Mouse (Mus musculus) MEL (cell line): ENCODE data around the gene Timm22. TPM values are rescaled to one million over a fixed set of nuclear protein-coding genes. Genes with fewer than 3 reads are reported as not detected.

Experiments used
- DNase-seq: peaks from one replicate; pipeline ENCODE4 v3.0.0; 2011; ENCODE audit warnings: low read depth, low spot score
- H3K27ac ChIP-seq: 2 replicates; pipeline ENCODE4 v1.5.1; 2012; ENCODE audit warnings: low read depth, mild to moderate bottlenecking, control low read depth, low read length, moderate library complexity; ENCODE audit not compliant: control insufficient read depth
- H3K27me3 ChIP-seq, 2 experiments: fragments of 150-350 bp in 1 of 2; sonication (generic) in 1 of 2; 2 replicates each; pipeline ENCODE4 v1.6.1; 2012; ENCODE audit warnings: low read length in 2 of 2, mild to moderate bottlenecking in 2 of 2, improper control_type of control experiment in 1 of 2, moderate library complexity in 1 of 2; ENCODE audit not compliant: insufficient read depth in 2 of 2, control insufficient read depth in 1 of 2
- H3K36me3 ChIP-seq, 2 experiments: 2 replicates each; pipeline ENCODE4 v1.6.1; 2012 to 2014; ENCODE audit warnings: low read length in 2 of 2, improper control_type of control experiment in 1 of 2, inconsistent platforms in 1 of 2, mild to moderate bottlenecking in 1 of 2; ENCODE audit not compliant: insufficient read depth in 2 of 2, control insufficient read depth in 1 of 2
- H3K4me1 ChIP-seq, 2 experiments: fragments of 150-350 bp in 1 of 2; sonication (generic) in 1 of 2; 2 replicates each; pipeline ENCODE4 v1.6.1; 2012; ENCODE audit warnings: low read length in 2 of 2, improper control_type of control experiment in 1 of 2, mild to moderate bottlenecking in 1 of 2; ENCODE audit not compliant: insufficient read depth in 2 of 2, control insufficient read depth in 1 of 2
- H3K4me3 ChIP-seq, 2 experiments: fragments of 150-350 bp in 1 of 2; sonication (generic) in 1 of 2; 2 replicates each; pipeline ENCODE4 v1.5.1; 2012; ENCODE audit warnings: low read depth in 2 of 2, low read length in 2 of 2, mild to moderate bottlenecking in 2 of 2, moderate library complexity in 2 of 2, control low read depth in 1 of 2, improper control_type of control experiment in 1 of 2; ENCODE audit not compliant: control insufficient read depth in 1 of 2, insufficient read depth in 1 of 2
- H3K79me2 ChIP-seq: 2 replicates; pipeline ENCODE4 v1.6.1; 2012; ENCODE audit warnings: mild to moderate bottlenecking, low read length, moderate library complexity; ENCODE audit not compliant: control insufficient read depth, poor library complexity, insufficient read depth
- H3K9ac ChIP-seq: 2 replicates; pipeline ENCODE4 v1.6.1; 2012; ENCODE audit warnings: low read depth, mild to moderate bottlenecking, control low read depth, low read length, moderate library complexity; ENCODE audit not compliant: control insufficient read depth, poor library complexity, severe bottlenecking
- H3K9me3 ChIP-seq: fragments of 150-350 bp; sonication (generic); replicated peaks from 2 replicates; pipeline ENCODE4 v1.6.1; 2012; ENCODE audit warnings: mild to moderate bottlenecking, low read length, improper control_type of control experiment, moderate library complexity; ENCODE audit not compliant: insufficient read depth
- CHD2 ChIP-seq: IDR thresholded peaks from 2 replicates; pipeline ENCODE4 v1.6.1; 2011; ENCODE audit warnings: low read length, improper control_type of control experiment
- CTCF ChIP-seq, 3 experiments: IDR thresholded peaks in 2 of 3; conservative IDR thresholded peaks in 1 of 3; 2 replicates each; pipeline ENCODE4 v1.5.1; 2011 to 2012; ENCODE audit warnings: low read length in 3 of 3, low read depth in 2 of 3, mild to moderate bottlenecking in 2 of 3, improper control_type of control experiment in 1 of 3, inconsistent platforms in 1 of 3, mixed read lengths in 1 of 3, moderate library complexity in 1 of 3; ENCODE audit not compliant: control insufficient read depth in 1 of 3, insufficient read depth in 1 of 3, poor library complexity in 1 of 3, severe bottlenecking in 1 of 3
- E2F4 ChIP-seq: IDR thresholded peaks from 2 replicates; pipeline ENCODE4 v1.6.1; 2011; ENCODE audit warnings: low read depth, low read length, improper control_type of control experiment, borderline replicate concordance
- ELF1 ChIP-seq: IDR thresholded peaks from 2 replicates; pipeline ENCODE4 v1.6.1; 2014; ENCODE audit warnings: low read depth, mild to moderate bottlenecking, inconsistent platforms, low read length, improper control_type of control experiment, moderate library complexity
- EP300 ChIP-seq, 2 experiments: IDR thresholded peaks; 2 replicates each; pipeline ENCODE4 v1.6.1; 2011; ENCODE audit warnings: improper control_type of control experiment in 2 of 2, low read length in 2 of 2, low read depth in 1 of 2, mild to moderate bottlenecking in 1 of 2
- ETS1 ChIP-seq: IDR thresholded peaks from 2 replicates; pipeline ENCODE4 v1.6.1; 2012; ENCODE audit warnings: low read depth, mild to moderate bottlenecking, inconsistent platforms, low read length, improper control_type of control experiment, moderate library complexity
- GABPA ChIP-seq: IDR thresholded peaks from 2 replicates; pipeline ENCODE4 v1.6.1; 2012; ENCODE audit warnings: low read depth, mild to moderate bottlenecking, inconsistent platforms, low read length, improper control_type of control experiment, moderate library complexity
- GATA1 ChIP-seq: IDR thresholded peaks from 2 replicates; pipeline ENCODE4 v1.6.1; 2011; ENCODE audit warnings: low read depth, low read length, improper control_type of control experiment
- JUND ChIP-seq: IDR thresholded peaks from 2 replicates; pipeline ENCODE4 v1.6.1; 2011; ENCODE audit warnings: low read depth, mild to moderate bottlenecking, improper control_type of control experiment, low read length
- KAT2A ChIP-seq: conservative IDR thresholded peaks from 2 replicates; pipeline ENCODE4 v1.6.1; 2012; ENCODE audit warnings: low read depth, low read length, improper control_type of control experiment, inconsistent platforms
- MAZ ChIP-seq: IDR thresholded peaks from 2 replicates; pipeline ENCODE4 v1.6.1; 2012; ENCODE audit warnings: low read depth, mild to moderate bottlenecking, inconsistent platforms, low read length, improper control_type of control experiment
- MEF2A ChIP-seq: IDR thresholded peaks from 2 replicates; pipeline ENCODE4 v1.6.1; 2014; ENCODE audit warnings: low read depth, mild to moderate bottlenecking, inconsistent platforms, low read length, improper control_type of control experiment; ENCODE audit not compliant: poor library complexity, insufficient replicate concordance, severe bottlenecking; ENCODE audit errors: extremely low read depth
- MXI1 ChIP-seq: IDR thresholded peaks from 2 replicates; pipeline ENCODE4 v1.6.1; 2011; ENCODE audit warnings: mild to moderate bottlenecking, low read depth, low read length, improper control_type of control experiment
- MYB ChIP-seq: IDR thresholded peaks from 2 replicates; pipeline ENCODE4 v1.6.1; 2011; ENCODE audit warnings: mild to moderate bottlenecking, low read depth, low read length, improper control_type of control experiment
- MYC ChIP-seq: IDR thresholded peaks from 2 replicates; pipeline ENCODE4 v1.6.1; 2011; ENCODE audit warnings: low read depth, mild to moderate bottlenecking, low read length, improper control_type of control experiment, moderate library complexity
- NELFE ChIP-seq: IDR thresholded peaks from 2 replicates; pipeline ENCODE4 v1.6.1; 2011; ENCODE audit warnings: low read depth, low read length, improper control_type of control experiment
- POLR2A ChIP-seq, 2 experiments: IDR thresholded peaks; 2 replicates each; pipeline ENCODE4 v1.6.1; 2011 to 2012; ENCODE audit warnings: low read length in 2 of 2, mild to moderate bottlenecking in 2 of 2, control low read depth in 1 of 2, improper control_type of control experiment in 1 of 2, low read depth in 1 of 2, moderate library complexity in 1 of 2; ENCODE audit not compliant: control insufficient read depth in 1 of 2, insufficient read depth in 1 of 2, poor library complexity in 1 of 2
- POLR2AphosphoS2 ChIP-seq: IDR thresholded peaks from 2 replicates; pipeline ENCODE4 v1.6.1; 2011; ENCODE audit warnings: low read length, improper control_type of control experiment
- POLR2AphosphoS5 ChIP-seq: IDR thresholded peaks from 2 replicates; pipeline ENCODE4 v1.6.1; 2012; ENCODE audit warnings: low read depth, borderline replicate concordance, mild to moderate bottlenecking, inconsistent platforms, low read length, moderate library complexity, mixed read lengths
- RAD21 ChIP-seq: IDR thresholded peaks from 2 replicates; pipeline ENCODE4 v1.6.1; 2011; ENCODE audit warnings: mild to moderate bottlenecking, low read depth, low read length, improper control_type of control experiment
- RCOR1 ChIP-seq: IDR thresholded peaks from 2 replicates; pipeline ENCODE4 v1.6.1; 2012; ENCODE audit warnings: low read depth, mild to moderate bottlenecking, inconsistent platforms, low read length, improper control_type of control experiment
- TCF12 ChIP-seq: IDR thresholded peaks from 2 replicates; pipeline ENCODE4 v1.6.1; 2014; ENCODE audit warnings: low read depth, mild to moderate bottlenecking, inconsistent platforms, low read length, improper control_type of control experiment, moderate library complexity
- UBTF ChIP-seq: IDR thresholded peaks from 2 replicates; pipeline ENCODE4 v1.6.1; 2012; ENCODE audit warnings: low read depth, mild to moderate bottlenecking, inconsistent platforms, low read length, improper control_type of control experiment, moderate library complexity, borderline replicate concordance; ENCODE audit not compliant: insufficient read depth
- USF1 ChIP-seq: IDR thresholded peaks from 2 replicates; pipeline ENCODE4 v1.6.1; 2014; ENCODE audit warnings: low read depth, mild to moderate bottlenecking, inconsistent platforms, low read length, improper control_type of control experiment, moderate library complexity
- USF2 ChIP-seq, 2 experiments: IDR thresholded peaks; 2 replicates each; pipeline ENCODE4 v1.6.1; 2011 to 2012; ENCODE audit warnings: improper control_type of control experiment in 2 of 2, low read length in 2 of 2, borderline replicate concordance in 1 of 2, inconsistent platforms in 1 of 2, low read depth in 1 of 2, mild to moderate bottlenecking in 1 of 2; ENCODE audit not compliant: insufficient read depth in 1 of 2
- ZC3H11A ChIP-seq: IDR thresholded peaks from 2 replicates; pipeline ENCODE4 v1.6.1; 2012; ENCODE audit warnings: low read depth, mild to moderate bottlenecking, inconsistent platforms, low read length, improper control_type of control experiment
- ZKSCAN1 ChIP-seq: IDR thresholded peaks from 2 replicates; pipeline ENCODE4 v1.6.1; 2012; ENCODE audit warnings: low read depth, mild to moderate bottlenecking, inconsistent platforms, low read length, improper control_type of control experiment, moderate library complexity
- ZMIZ1 ChIP-seq: IDR thresholded peaks from 2 replicates; pipeline ENCODE4 v1.6.1; 2012; ENCODE audit warnings: low read depth, mild to moderate bottlenecking, inconsistent platforms, low read length, improper control_type of control experiment, moderate library complexity
- ZNF384 ChIP-seq: IDR thresholded peaks from 2 replicates; pipeline ENCODE4 v1.6.1; 2012; ENCODE audit warnings: low read depth, mild to moderate bottlenecking, inconsistent platforms, low read length, improper control_type of control experiment
- polyA plus RNA-seq, 2 experiments: library from polyadenylated mRNA; stranded (reverse) in 1 of 2; unstranded in 1 of 2; fragments of >175 nt in 1 of 2; fragments of >200 nt in 1 of 2; gene quantifications; 2 replicates each; pipeline versions ENCODE4 v1.2.1 to v1.2.4; 2012; ENCODE audit warnings: low replicate concordance in 2 of 2, low read depth in 1 of 2; ENCODE audit not compliant: insufficient read length in 2 of 2, insufficient read depth in 1 of 2, missing spikeins in 1 of 2
- total RNA-seq: library from RNA; depleted of rRNA; stranded (reverse); fragments of 300-350 nt; gene quantifications from 2 replicates; pipeline ENCODE4 v1.2.3, GENCODE M21; 2012

Gene Timm22
- total and polyA plus RNA-seq, 3 experiments: 47.4 to 77.0 TPM; not detected in 1

GRCm38 (mm10) chr11:76392996-76393395 lies 13.8 kb upstream of the Timm22 start:
- Histone ChIP-seq H3K36me3 (peaks cover 11 to 16% of the 10 kb centered on the region in 2 experiments), H3K4me1 (peaks cover 14 to 17% of the 10 kb centered on the region in 2 experiments), H3K79me2 (peaks cover 47% of the 10 kb centered on the region), H3K27me3 (no peaks in the 10 kb centered on the region), H3K4me3 (no peak overlapping the region), H3K9me3 (no peaks in the 10 kb centered on the region), H3K27ac (no peak overlapping the region), H3K9ac (no peak overlapping the region)
- TF ChIP-seq ETS1 (no peak), ZMIZ1 (no peak)
- no peak for DNase-seq

- Histone ChIP-seq H3K27me3 (no peaks in the 10 kb centered on the region), H3K9ac (peak overlapping the region; percentile 81), H3K36me3 (peaks cover 0 to 21% of the 10 kb centered on the region in 2 experiments; a peak in 2 of 4 replicates), H3K4me3 (peak overlapping the region; percentile 76 to 96), H3K9me3 (no peaks in the 10 kb centered on the region), H3K79me2 (peaks cover 42% of the 10 kb centered on the region), H3K27ac (peak overlapping the region; percentile 75), H3K4me1 (peaks cover 16 to 20% of the 10 kb centered on the region in 2 experiments)
- peak; percentile 82 for DNase-seq
- TF ChIP-seq RCOR1 (no peak), JUND (no peak), NELFE (peak; percentile 46), USF1 (peak; percentile 74), POLR2A (IDR thresholded peaks at IDR 0.05; ENCODE audit: control insufficient read depth in 1 of 2, insufficient read depth in 1 of 2, low read depth in 1 of 2, low read length in 2 of 2, poor library complexity in 1 of 2) (peak in 1 of 2 experiments; percentile 41; a peak in 2 of 4 replicates), POLR2AphosphoS5 (no peak), USF2 (IDR thresholded peaks at IDR 0.05; ENCODE audit: borderline replicate concordance in 1 of 2, insufficient read depth in 1 of 2, low read depth in 1 of 2, low read length in 2 of 2) (no peak), CHD2 (no peak), MAZ (peak; percentile 39; the same call in 1 of the 2 replicates), ZNF384 (no peak), MYC (peak; percentile 96), ZMIZ1 (no peak; the same call in 1 of the 2 replicates), RAD21 (no peak), POLR2AphosphoS2 (peak; percentile 55; the same call in 1 of the 2 replicates), E2F4 (no peak), MXI1 (peak; percentile 99), CTCF (IDR thresholded peaks at IDR 0.05 in 2 of 3, conservative IDR thresholded peaks at IDR 0.05 in 1 of 3; ENCODE audit: control insufficient read depth in 1 of 3, insufficient read depth in 1 of 3, low read depth in 2 of 3, low read length in 3 of 3, poor library complexity in 1 of 3, severe bottlenecking in 1 of 3) (no peak), TCF12 (peak; percentile 48; the same call in 1 of the 2 replicates), KAT2A (0 out of 2 replicates have a peak, but pooled peaks have one; percentile 15), UBTF (no peak), ELF1 (no peak; the same call in 1 of the 2 replicates), GATA1 (no peak; the same call in 1 of the 2 replicates), ZKSCAN1 (0 out of 2 replicates have a peak, but pooled peaks have one; percentile 33), ZC3H11A (no peak), GABPA (no peak), MEF2A (no peak), ETS1 (peak; percentile 37; the same call in 1 of the 2 replicates), EP300 (IDR thresholded peaks at IDR 0.05; ENCODE audit: low read depth in 1 of 2, low read length in 2 of 2) (peak; percentile 16 to 59; a peak in 2 of 4 replicates), MYB (peak; percentile 74)
Observed at GRCm38 (mm10) chr11:76397650-76398311, 9.0 kb upstream of the Timm22 start.
